In genomic region chr9:114528680-114529048, GRCm38 (mm10) we compare ENCODE assay signal across 13 mouse cellular contexts. TPM values are rescaled to one million over a fixed set of nuclear protein-coding genes. Genes with fewer than 3 reads are reported as not detected.
DNase-seq lines count a peak whose midpoint lies in the region; ATAC-seq and TF ChIP-seq lines count a peak whose summit lies in the region.
"Had no signal": no experiment of that assay in that cellular context is flagged by ENCODE, and none has a peak within 500 bp of the region (broad histone marks: within the 10 kb centered on the region; RNA-seq: fewer than 3 reads in every experiment).

No protein-coding gene starts in this region.

- WGBS in hindbrain, embryonic 10.5 days = 41% methylated on average over 9 of the region's 9 CpGs
- 25% methylated on average over 9 of the region's 9 CpGs for WGBS in hindbrain, postnatal 0 days
- WGBS in embryonic facial prominence, embryonic 14.5 days = 27% methylated on average over 9 of the region's 9 CpGs
- WGBS in limb, embryonic 13.5 days = 42% methylated on average over 9 of the region's 9 CpGs
- WGBS in hindbrain, embryonic 12.5 days = 41% methylated on average over 9 of the region's 9 CpGs

- H3K9me3 ChIP-seq in hindbrain, embryonic 10.5 days = no peaks in the 10 kb centered on the region
- no peaks in the 10 kb centered on the region for H3K9me3 ChIP-seq in hindbrain, postnatal 0 days (ENCODE audit: low read length)
- H3K9me3 ChIP-seq in embryonic facial prominence, embryonic 14.5 days (ENCODE audit: control insufficient read depth, low read length) = no peaks in the 10 kb centered on the region
- no peaks in the 10 kb centered on the region for H3K9me3 ChIP-seq in limb, embryonic 13.5 days
- H3K9me3 ChIP-seq in hindbrain, embryonic 12.5 days (replicated peaks) = no peaks in the 10 kb centered on the region
- H3K9me3 ChIP-seq: G1E had no signal

- peaks cover 92% of the 10 kb centered on the region for H3K4me1 ChIP-seq in hindbrain, embryonic 10.5 days (replicated peaks)
- H3K4me1 ChIP-seq in hindbrain, postnatal 0 days (ENCODE audit: insufficient read depth, low read length) = no peaks in the 10 kb centered on the region
- peaks cover 22% of the 10 kb centered on the region for H3K4me1 ChIP-seq in embryonic facial prominence, embryonic 14.5 days (ENCODE audit: control insufficient read depth, insufficient read depth, low read length)
- H3K4me1 ChIP-seq in limb, embryonic 13.5 days = peaks cover 45% of the 10 kb centered on the region
- H3K4me1 ChIP-seq in hindbrain, embryonic 12.5 days = peaks cover 44% of the 10 kb centered on the region

- H3K4me3 ChIP-seq in hindbrain, embryonic 10.5 days = 0 out of 2 replicates have a peak overlapping the region, but pooled peaks have one; percentile 42
- H3K4me3 ChIP-seq in hindbrain, postnatal 0 days (ENCODE audit: low read length) = no peak overlapping the region
- no peak overlapping the region for H3K4me3 ChIP-seq in embryonic facial prominence, embryonic 14.5 days (ENCODE audit: low read depth, low read length)
- no peak overlapping the region for H3K4me3 ChIP-seq in limb, embryonic 13.5 days
- H3K4me3 ChIP-seq in hindbrain, embryonic 12.5 days = no peak overlapping the region
- H3K4me3 ChIP-seq: myocyte had no signal

- DNase-seq in hindbrain, embryonic 10.5 days (ENCODE audit: low spot score) = no peak
- DNase-seq in hindbrain, postnatal 0 days (ENCODE audit: low spot score) = no peak
- peak; percentile 40 for DNase-seq in MN1 (ENCODE audit: low spot score)
- peak; percentile 70 for DNase-seq in embryonic facial prominence, embryonic 14.5 days (ENCODE audit: low spot score)
- DNase-seq in retina, postnatal 1 day = no peak
- no peak for DNase-seq in neural tube, embryonic 10.5 days (ENCODE audit: extremely low spot score, low spot score)
- DNase-seq: thymus, postnatal 14 days had no signal

- no peaks in the 10 kb centered on the region for H3K27me3 ChIP-seq in hindbrain, embryonic 10.5 days (ENCODE audit: insufficient read depth, poor library complexity, severe bottlenecking)
- H3K27me3 ChIP-seq in hindbrain, postnatal 0 days (ENCODE audit: insufficient read depth, low read length) = no peaks in the 10 kb centered on the region
- H3K27me3 ChIP-seq in embryonic facial prominence, embryonic 14.5 days (replicated peaks; ENCODE audit: control insufficient read depth, insufficient read depth, low read length) = no peaks in the 10 kb centered on the region
- no peaks in the 10 kb centered on the region for H3K27me3 ChIP-seq in limb, embryonic 13.5 days
- H3K27me3 ChIP-seq in hindbrain, embryonic 12.5 days = no peaks in the 10 kb centered on the region

- no peak for TF ChIP-seq CTCF in hindbrain, postnatal 0 days (IDR thresholded peaks at IDR 0.05; ENCODE audit: low read depth)

- H3K27ac ChIP-seq in hindbrain, embryonic 10.5 days = peak overlapping the region; percentile 89
- H3K27ac ChIP-seq in hindbrain, postnatal 0 days = no peak overlapping the region
- peak overlapping the region; percentile 33; the same call in 1 of the 2 replicates for H3K27ac ChIP-seq in embryonic facial prominence, embryonic 14.5 days (replicated peaks; ENCODE audit: low read depth, low read length)
- no peak overlapping the region; the same call in 1 of the 2 replicates for H3K27ac ChIP-seq in limb, embryonic 13.5 days
- no peak overlapping the region for H3K27ac ChIP-seq in hindbrain, embryonic 12.5 days

- H3K4me2 ChIP-seq in hindbrain, postnatal 0 days (ENCODE audit: low read depth, low read length) = no peak overlapping the region
- H3K4me2 ChIP-seq in embryonic facial prominence, embryonic 14.5 days (ENCODE audit: low read depth, low read length) = peak overlapping the region; percentile 27; the same call in 1 of the 2 replicates
- peak overlapping the region; percentile 45; the same call in 1 of the 2 replicates for H3K4me2 ChIP-seq in limb, embryonic 13.5 days (replicated peaks)
- H3K4me2 ChIP-seq in hindbrain, embryonic 12.5 days (replicated peaks) = no peak overlapping the region

- no peak for ATAC-seq in hindbrain, postnatal 0 days
- no peak for ATAC-seq in embryonic facial prominence, embryonic 14.5 days (ENCODE audit: low read depth)
- no peak for ATAC-seq in limb, embryonic 13.5 days (ENCODE audit: low FRiP score, low read depth)
- ATAC-seq in hindbrain, embryonic 12.5 days (ENCODE audit: low FRiP score) = no peak

- H3K36me3 ChIP-seq in hindbrain, embryonic 10.5 days = peaks cover 16% of the 10 kb centered on the region
- H3K36me3 ChIP-seq in hindbrain, postnatal 0 days (ENCODE audit: insufficient read depth, low read length) = no peaks in the 10 kb centered on the region
- no peaks in the 10 kb centered on the region for H3K36me3 ChIP-seq in embryonic facial prominence, embryonic 14.5 days (ENCODE audit: control insufficient read depth, insufficient read depth, low read length)
- H3K36me3 ChIP-seq in limb, embryonic 13.5 days = no peaks in the 10 kb centered on the region
- H3K36me3 ChIP-seq in hindbrain, embryonic 12.5 days = no peaks in the 10 kb centered on the region
- H3K36me3 ChIP-seq: G1E had no signal

- H3K9ac ChIP-seq in hindbrain, postnatal 0 days (replicated peaks; ENCODE audit: low read length) = no peak overlapping the region
- H3K9ac ChIP-seq in embryonic facial prominence, embryonic 14.5 days (ENCODE audit: low read depth, low read length) = no peak overlapping the region
- H3K9ac ChIP-seq in limb, embryonic 13.5 days = no peak overlapping the region
- H3K9ac ChIP-seq in hindbrain, embryonic 12.5 days = no peak overlapping the region

RNA-seq across cellular contexts. Expression of gene C130032M10Rik, which starts 13.2 kb away (rescaled TPM):
- polyA plus RNA-seq in hindbrain, embryonic 10.5 days (2016; fragmentation: Nextera tagmentation; extraction: Ambion mirVana) = 0.38 and 1.9 TPM in 2 replicates
- not detected in 2 replicates for total RNA-seq in hindbrain, postnatal 0 days (2014; rRNA removed)
- polyA plus RNA-seq in hindbrain, postnatal 0 days (2015; fragmentation: Nextera tagmentation; extraction: Ambion mirVana) = not detected in 2 replicates
- polyA plus RNA-seq in embryonic facial prominence, embryonic 14.5 days (2014; fragmentation: Nextera tagmentation; extraction: Ambion mirVana) = 1.3 and 1.4 TPM in 2 replicates
- polyA plus RNA-seq in limb, embryonic 13.5 days (2015; fragmentation: Nextera tagmentation; extraction: Ambion mirVana) = 0.37 and 0.42 TPM in 2 replicates
- polyA plus RNA-seq in hindbrain, embryonic 12.5 days (2016; fragmentation: Nextera tagmentation; extraction: Ambion mirVana) = 0.31 and 0.46 TPM in 2 replicates
- total RNA-seq: G1E had no signal
- polyA plus RNA-seq: G1E; gonadal fat pad, adult 2 months; liver, embryonic 16.5 days had no signal

RNA-seq across cellular contexts. Expression of gene Ccr4, which starts 23.9 kb away (rescaled TPM):
- 0.07 TPM in 1 of 2 replicates, not detected in the other for polyA plus RNA-seq in hindbrain, embryonic 10.5 days (2016; fragmentation: Nextera tagmentation; extraction: Ambion mirVana)
- total RNA-seq in hindbrain, postnatal 0 days (2014; rRNA removed) = not detected in 2 replicates
- polyA plus RNA-seq in hindbrain, postnatal 0 days (2015; fragmentation: Nextera tagmentation; extraction: Ambion mirVana) = not detected in 2 replicates
- polyA plus RNA-seq in embryonic facial prominence, embryonic 14.5 days (2014; fragmentation: Nextera tagmentation; extraction: Ambion mirVana) = 0.75 and 1.1 TPM in 2 replicates
- polyA plus RNA-seq in limb, embryonic 13.5 days (2015; fragmentation: Nextera tagmentation; extraction: Ambion mirVana) = not detected in 2 replicates
- not detected in 2 replicates for polyA plus RNA-seq in hindbrain, embryonic 12.5 days (2016; fragmentation: Nextera tagmentation; extraction: Ambion mirVana)
- total RNA-seq: G1E had no signal
- polyA plus RNA-seq: G1E; liver, embryonic 16.5 days; myocyte had no signal

RNA-seq across cellular contexts. Expression of gene Trim71, which starts 35.5 kb away (rescaled TPM):
- polyA plus RNA-seq in hindbrain, embryonic 10.5 days (2016; fragmentation: Nextera tagmentation; extraction: Ambion mirVana) = 3.8 and 8.3 TPM in 2 replicates
- 0.10 and 0.25 TPM in 2 replicates for total RNA-seq in hindbrain, postnatal 0 days (2014; rRNA removed)
- polyA plus RNA-seq in hindbrain, postnatal 0 days (2015; fragmentation: Nextera tagmentation; extraction: Ambion mirVana) = 0.20 and 0.24 TPM in 2 replicates
- polyA plus RNA-seq in embryonic facial prominence, embryonic 14.5 days (2014; fragmentation: Nextera tagmentation; extraction: Ambion mirVana) = 0.06 and 0.13 TPM in 2 replicates
- 0.62 and 0.91 TPM in 2 replicates for polyA plus RNA-seq in limb, embryonic 13.5 days (2015; fragmentation: Nextera tagmentation; extraction: Ambion mirVana)
- 1.2 and 1.3 TPM in 2 replicates for polyA plus RNA-seq in hindbrain, embryonic 12.5 days (2016; fragmentation: Nextera tagmentation; extraction: Ambion mirVana)
- polyA plus RNA-seq: G1E; gonadal fat pad, adult 2 months had no signal

Comparison
In these comparisons a context has a peak if more than half of its experiments do, and no peak if none do; other contexts are left out.
1. H3K27ac ChIP-seq: peak in hindbrain, embryonic 10.5 days (single experiment) and embryonic facial prominence, embryonic 14.5 days (single experiment); none in hindbrain, postnatal 0 days (single experiment), limb, embryonic 13.5 days (single experiment) and hindbrain, embryonic 12.5 days (single experiment).
2. DNase-seq: peak in MN1 (single experiment) and embryonic facial prominence, embryonic 14.5 days (single experiment); none in hindbrain, embryonic 10.5 days (single experiment), hindbrain, postnatal 0 days (single experiment), retina, postnatal 1 day (single experiment) and neural tube, embryonic 10.5 days (single experiment).
3. H3K4me2 ChIP-seq: peak in embryonic facial prominence, embryonic 14.5 days (single experiment) and limb, embryonic 13.5 days (single experiment); none in hindbrain, postnatal 0 days (single experiment) and hindbrain, embryonic 12.5 days (single experiment).